Mouse (Mus musculus) midbrain, embryonic 10.5 days (tissue): ENCODE data around the gene Trib3. TPM values are rescaled to one million over a fixed set of nuclear protein-coding genes. Genes with fewer than 3 reads are reported as not detected.
"Not testable (repeated sequence)": the region's sequence is repeated elsewhere in the genome, so short reads cannot be mapped to it uniquely, and the experiment has no call there.

Experiments used
- DNase-seq: peaks from one replicate; pipeline ENCODE4 v3.0.0-alpha.2; 2017; ENCODE audit warnings: low spot score
- H3K27ac ChIP-seq: fragments of 300-500 bp; sonication (generic); replicated peaks from 2 replicates; pipeline ENCODE4 v1.5.1; 2016; ENCODE audit warnings: mild to moderate bottlenecking
- H3K27me3 ChIP-seq: fragments of 300-500 bp; sonication (generic); 2 replicates; pipeline ENCODE4 v1.6.1; 2016; ENCODE audit warnings: low read depth, mild to moderate bottlenecking; ENCODE audit not compliant: poor library complexity, severe bottlenecking
- H3K36me3 ChIP-seq: fragments of 300-500 bp; sonication (generic); 2 replicates; pipeline ENCODE4 v1.6.1; 2016; ENCODE audit warnings: mild to moderate bottlenecking, moderate library complexity
- H3K4me1 ChIP-seq: fragments of 300-500 bp; sonication (generic); 2 replicates; pipeline ENCODE4 v1.6.1; 2016
- H3K4me3 ChIP-seq: fragments of 300-500 bp; sonication (generic); 2 replicates; pipeline ENCODE4 v1.5.1; 2016; ENCODE audit warnings: mild to moderate bottlenecking, moderate library complexity
- H3K9me3 ChIP-seq: fragments of 300-500 bp; sonication (generic); replicated peaks from 2 replicates; pipeline ENCODE4 v1.6.1; 2016; ENCODE audit warnings: mild to moderate bottlenecking
- WGBS: fragments of 180-500 bp; shearing (Covaris S2); methylation state at CpG from one replicate; pipeline ENCODE4 v1.1.7; 2016; 5-methylcytosine and 5-hydroxymethylcytosine counted together
- polyA plus RNA-seq: library from polyadenylated mRNA; unstranded; fragments of >200 nt; fragmentation: Nextera tagmentation; extraction: Ambion mirVana; gene quantifications from 2 replicates; pipeline ENCODE4 v1.2.1, GENCODE M21; 2016

The Trib3 gene
- polyA plus RNA-seq, 1 experiment from 2014 or later = 2.8 TPM

DNA sequence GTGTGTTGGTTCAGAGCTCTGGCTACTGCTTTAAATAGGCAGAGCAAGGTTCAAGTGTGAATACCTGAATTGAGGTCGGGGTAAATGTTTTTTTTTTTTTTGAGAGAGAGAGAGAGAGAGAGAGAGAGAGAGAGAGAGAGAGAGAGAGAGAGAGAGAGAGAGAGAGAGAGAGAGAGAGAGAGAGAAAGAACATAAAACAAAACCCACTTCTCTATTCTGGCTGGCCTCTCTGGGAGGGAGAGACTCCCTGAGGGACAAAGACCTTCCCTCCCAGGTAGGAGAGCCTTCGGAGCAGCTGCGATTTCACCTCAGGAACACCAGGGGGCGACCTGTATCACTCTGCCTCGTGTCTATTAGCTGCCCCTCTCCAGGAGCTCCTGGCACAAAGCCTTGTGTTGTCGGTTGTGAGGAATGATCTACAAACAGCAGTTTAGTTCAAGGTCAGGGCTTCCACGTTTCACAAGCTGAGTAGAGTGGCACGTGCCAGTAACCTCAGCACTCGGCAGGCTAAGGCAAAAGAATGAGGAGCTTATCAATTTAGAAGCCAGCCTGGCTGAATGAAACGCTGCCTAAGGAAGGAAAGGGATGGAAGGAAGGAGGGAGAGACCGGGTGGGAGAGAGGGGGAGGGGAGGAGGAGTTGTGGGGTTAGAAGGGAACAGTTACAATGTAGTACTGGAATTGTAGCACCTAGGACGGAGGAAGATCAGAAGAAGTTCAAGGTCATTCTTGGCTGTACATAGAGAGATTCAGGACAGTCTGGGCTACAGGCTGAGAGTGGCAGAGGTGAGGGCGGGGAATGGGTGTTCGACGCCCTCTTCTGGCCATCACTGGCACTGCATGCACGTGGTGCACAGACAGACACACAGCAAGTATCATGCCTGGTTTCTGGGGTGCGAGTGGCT, 19.7 kb upstream of the Trib3 start:
- Histone ChIP-seq H3K4me1 (peaks cover 7% of the 10 kb centered on the region), H3K27me3 (no peaks in the 10 kb centered on the region), H3K27ac (peak overlapping the region; percentile 80), H3K36me3 (no peaks in the 10 kb centered on the region), H3K9me3 (no peaks in the 10 kb centered on the region), H3K4me3 (peak overlapping the region; percentile 34)
- DNase-seq = peak; percentile 75
- WGBS = 12% methylated on average over 17 of the region's 17 CpGs

DNA sequence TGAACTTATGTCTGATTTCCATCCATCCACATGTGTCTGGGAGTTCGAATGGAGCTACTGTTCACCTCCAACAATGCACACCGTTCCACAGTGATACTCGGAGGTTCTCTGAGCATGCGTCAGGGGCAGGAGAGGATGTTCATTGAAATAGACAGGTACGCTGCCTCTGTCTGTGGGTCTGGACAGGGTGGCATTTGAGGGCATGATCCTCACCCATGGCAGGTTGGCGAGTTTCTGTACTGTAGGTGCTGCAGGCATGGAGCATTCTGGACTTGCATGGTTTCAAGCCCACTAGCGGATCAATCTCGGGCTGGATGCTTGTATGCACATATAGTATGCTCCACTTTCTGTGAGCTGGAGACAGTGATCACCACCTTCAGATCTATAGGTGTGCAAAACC, 17.4 kb upstream of the Trib3 start:
- Histone ChIP-seq H3K36me3 (no peaks in the 10 kb centered on the region), H3K4me1 (peaks cover 6% of the 10 kb centered on the region), H3K27ac (no peak overlapping the region), H3K4me3 (no peak overlapping the region), H3K27me3 (no peaks in the 10 kb centered on the region), H3K9me3 (no peaks in the 10 kb centered on the region)
- DNase-seq = no peak
- WGBS = 87% methylated on average over 8 of the region's 8 CpGs

DNA sequence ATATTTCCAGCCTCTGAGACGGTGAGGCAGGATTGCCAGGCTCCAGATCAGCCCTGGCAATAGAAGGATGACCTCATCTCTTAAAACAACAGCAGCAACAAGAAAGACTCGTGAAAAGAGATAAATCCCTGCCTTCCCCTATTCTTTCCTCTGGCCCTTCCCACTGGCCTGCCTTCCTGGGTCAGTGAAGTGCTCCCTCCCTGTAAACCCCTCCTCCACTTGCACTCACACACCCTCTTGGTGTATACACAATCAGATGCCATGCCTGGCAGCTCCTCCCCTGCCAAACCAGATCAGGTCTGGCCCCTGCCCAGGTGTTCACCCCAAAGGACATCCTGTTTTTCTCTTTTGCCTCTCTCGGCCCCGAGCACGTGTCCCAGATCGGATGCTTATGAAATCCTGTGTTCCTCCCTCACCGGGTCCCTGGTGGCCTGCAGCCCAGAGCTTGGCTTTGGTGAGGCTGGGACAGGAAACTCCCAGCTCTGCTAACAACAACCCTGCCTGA, 16.5 kb upstream of the Trib3 start:
- Histone ChIP-seq H3K27ac (no peak overlapping the region), H3K27me3 (no peaks in the 10 kb centered on the region), H3K9me3 (no peaks in the 10 kb centered on the region), H3K4me3 (no peak overlapping the region), H3K4me1 (peaks cover 6% of the 10 kb centered on the region), H3K36me3 (no peaks in the 10 kb centered on the region)
- no peak for DNase-seq
- 58% methylated on average over 7 of the region's 7 CpGs for WGBS

DNA sequence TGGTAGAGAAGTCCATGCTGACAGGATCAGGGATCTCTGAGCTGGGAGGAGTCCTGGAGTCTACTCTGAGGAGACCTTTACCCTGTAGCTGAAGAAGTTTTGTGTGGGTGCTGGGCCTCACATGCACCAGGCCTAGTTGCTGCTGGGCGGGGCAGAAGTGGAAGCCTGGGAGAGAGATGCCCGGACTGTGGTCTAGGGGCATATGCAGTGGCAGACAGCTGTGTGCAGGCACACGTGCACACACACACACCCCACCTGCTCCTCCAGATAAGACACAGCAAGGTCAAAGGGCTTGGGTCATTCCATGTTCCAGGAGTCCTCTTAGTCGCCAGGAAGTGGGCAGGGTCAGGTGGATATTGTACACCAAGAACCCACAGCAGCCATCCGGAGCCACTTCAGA, 15.8 kb upstream of the Trib3 start:
- no peak overlapping the region for H3K27ac ChIP-seq
- WGBS = 79% methylated on average over 5 of the region's 5 CpGs

DNA sequence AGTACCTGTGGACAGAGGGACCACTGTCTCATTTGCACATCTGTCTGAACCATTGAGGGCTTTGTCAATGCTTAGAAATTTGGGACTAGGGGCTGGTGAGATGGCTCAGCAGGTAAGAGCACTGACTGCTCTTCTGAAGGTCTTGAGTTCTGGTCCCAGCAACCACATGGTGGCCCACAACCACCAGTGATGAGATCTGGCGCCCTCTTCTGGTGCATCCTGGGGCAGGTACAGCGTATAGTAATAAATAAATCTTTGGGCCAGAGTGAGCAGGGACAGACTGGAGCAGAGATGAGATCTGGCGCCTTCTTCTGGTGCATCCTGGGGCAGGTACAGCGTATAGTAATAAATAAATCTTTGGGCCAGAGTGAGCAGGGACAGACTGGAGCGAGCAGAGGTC, 15.1 kb upstream of the Trib3 start:
- not testable (repeated sequence) for H3K4me1 ChIP-seq, H3K27me3 ChIP-seq, H3K9me3 ChIP-seq, H3K27ac ChIP-seq, H3K4me3 ChIP-seq, H3K36me3 ChIP-seq, DNase-seq
- WGBS = 69% methylated on average over 5 of the region's 5 CpGs

More for the DNA sequence above, 15.8 kb upstream of the Trib3 start:
- H3K36me3 ChIP-seq = no peaks in the 10 kb centered on the region
- H3K4me3 ChIP-seq = no peak overlapping the region
- no peak for DNase-seq
- no peaks in the 10 kb centered on the region for H3K9me3 ChIP-seq
- peaks cover 6% of the 10 kb centered on the region for H3K4me1 ChIP-seq
- no peaks in the 10 kb centered on the region for H3K27me3 ChIP-seq

DNA sequence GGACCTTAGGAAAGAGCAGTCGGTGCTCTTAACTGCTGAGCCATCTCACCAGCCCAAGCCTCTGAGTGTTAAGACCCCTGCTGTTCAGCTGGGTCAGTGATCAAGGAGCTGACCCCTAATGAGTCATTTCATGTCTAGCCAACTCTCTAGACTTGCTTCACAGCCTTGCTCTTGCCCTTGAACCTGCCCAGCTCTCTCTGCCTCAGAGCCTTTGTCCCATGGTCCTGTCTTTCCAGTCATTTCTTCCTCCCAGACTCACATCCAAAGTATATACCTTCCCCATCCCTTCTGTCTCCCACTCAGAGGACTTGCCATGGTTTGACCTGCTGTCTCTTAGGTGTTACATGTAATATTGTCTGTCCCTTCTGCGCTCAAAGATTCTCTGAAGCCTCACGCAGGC, 13.4 kb upstream of the Trib3 start:
- Histone ChIP-seq H3K36me3 (no peaks in the 10 kb centered on the region), H3K4me1 (no peaks in the 10 kb centered on the region), H3K4me3 (no peak overlapping the region), H3K27ac (no peak overlapping the region), H3K9me3 (no peaks in the 10 kb centered on the region), H3K27me3 (no peaks in the 10 kb centered on the region)
- no peak for DNase-seq
- WGBS = 86% methylated on average over 3 of the region's 3 CpGs

DNA sequence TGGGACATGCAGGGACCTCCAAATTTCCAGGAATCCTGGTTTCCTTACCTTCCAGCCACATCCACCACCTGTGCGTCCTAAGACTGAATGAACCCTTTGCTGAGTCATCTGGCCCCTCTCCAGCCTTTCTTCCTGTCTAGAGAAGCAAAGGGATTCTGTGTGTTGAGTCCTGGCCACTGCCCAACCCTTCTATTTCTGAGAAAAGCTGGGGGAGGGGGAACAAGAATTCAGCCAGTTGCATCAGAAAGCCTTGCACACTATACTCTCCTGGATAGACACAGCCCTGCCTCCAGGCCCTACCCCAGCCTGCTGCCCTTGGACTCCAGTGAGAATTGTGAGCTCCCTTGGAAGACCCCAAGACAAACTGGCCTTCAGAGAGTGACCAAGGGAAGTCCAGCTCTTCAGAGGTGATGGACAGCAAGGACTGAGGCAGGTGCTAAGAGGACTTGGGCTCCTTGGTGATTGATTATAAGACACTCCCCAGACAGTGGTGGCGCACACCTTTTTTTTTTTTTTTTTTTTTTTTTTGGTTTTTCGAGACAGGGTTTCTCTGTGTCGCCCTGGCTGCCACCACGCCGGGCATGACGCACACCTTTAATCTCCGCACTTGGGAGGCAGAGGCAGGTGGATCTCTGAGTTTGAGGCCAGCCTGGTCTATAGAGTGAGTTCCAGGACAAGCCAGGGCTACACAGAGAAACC, 6.2 kb upstream of the Trib3 start:
- H3K27ac ChIP-seq = no peak overlapping the region
- no peaks in the 10 kb centered on the region for H3K9me3 ChIP-seq
- peaks cover 10% of the 10 kb centered on the region for H3K27me3 ChIP-seq
- no peaks in the 10 kb centered on the region for H3K36me3 ChIP-seq
- H3K4me3 ChIP-seq = no peak overlapping the region
- DNase-seq = no peak
- no peaks in the 10 kb centered on the region for H3K4me1 ChIP-seq
- 91% methylated on average over 8 of the region's 8 CpGs for WGBS

DNA sequence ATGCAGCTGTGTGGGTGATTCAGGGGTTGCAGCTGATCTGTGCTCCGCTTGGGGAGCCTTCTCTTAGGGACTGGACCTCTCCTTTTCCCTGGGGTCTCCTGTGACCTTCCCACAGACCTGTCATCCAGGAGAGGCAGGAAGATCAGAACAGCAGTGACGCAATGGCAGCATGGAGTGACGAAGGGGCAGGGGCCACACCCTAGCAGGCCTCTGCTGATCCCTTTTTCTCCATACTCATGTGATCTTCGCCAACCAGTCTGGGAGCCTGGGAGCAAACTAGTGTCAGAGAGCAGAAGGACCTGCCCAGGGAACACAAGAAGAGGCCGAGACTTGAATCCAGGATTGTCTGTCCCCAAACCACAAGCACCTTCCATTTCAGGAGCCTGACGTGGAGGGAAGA, 5.4 kb upstream of the Trib3 start:
- H3K36me3 ChIP-seq = no peaks in the 10 kb centered on the region
- WGBS = 85% methylated on average over 6 of the region's 6 CpGs
- H3K9me3 ChIP-seq = no peaks in the 10 kb centered on the region
- peaks cover 4% of the 10 kb centered on the region for H3K4me1 ChIP-seq
- H3K27ac ChIP-seq = no peak overlapping the region
- no peak overlapping the region for H3K4me3 ChIP-seq
- no peak for DNase-seq
- H3K27me3 ChIP-seq = peaks cover 18% of the 10 kb centered on the region

DNA sequence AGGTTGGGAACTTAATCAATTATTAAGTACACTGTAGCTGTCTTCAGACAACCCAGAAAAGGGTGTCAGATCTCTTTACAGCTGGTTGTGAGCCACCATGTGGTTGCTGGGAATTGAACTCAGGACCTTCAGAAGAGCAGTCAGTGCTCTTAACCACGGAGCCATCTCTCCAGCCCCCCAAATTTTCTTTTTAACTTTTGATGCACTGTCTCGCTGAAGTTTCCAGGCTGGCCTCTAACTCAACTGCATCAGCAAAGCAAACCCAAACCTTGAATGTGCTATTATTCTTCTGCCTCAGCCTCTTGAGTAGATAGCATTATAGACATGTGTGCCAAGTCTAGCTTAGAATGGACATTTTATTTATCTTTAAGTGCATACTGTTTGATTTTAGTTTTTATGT, 3.9 kb upstream of the Trib3 start:
- Histone ChIP-seq H3K9me3 (no peaks in the 10 kb centered on the region), H3K4me3 (no peak overlapping the region), H3K27me3 (peaks cover 28% of the 10 kb centered on the region), H3K4me1 (peaks cover 18% of the 10 kb centered on the region), H3K36me3 (no peaks in the 10 kb centered on the region), H3K27ac (no peak overlapping the region)
- DNase-seq = no peak
- 80% methylated on average over 2 of the region's 2 CpGs for WGBS

DNA sequence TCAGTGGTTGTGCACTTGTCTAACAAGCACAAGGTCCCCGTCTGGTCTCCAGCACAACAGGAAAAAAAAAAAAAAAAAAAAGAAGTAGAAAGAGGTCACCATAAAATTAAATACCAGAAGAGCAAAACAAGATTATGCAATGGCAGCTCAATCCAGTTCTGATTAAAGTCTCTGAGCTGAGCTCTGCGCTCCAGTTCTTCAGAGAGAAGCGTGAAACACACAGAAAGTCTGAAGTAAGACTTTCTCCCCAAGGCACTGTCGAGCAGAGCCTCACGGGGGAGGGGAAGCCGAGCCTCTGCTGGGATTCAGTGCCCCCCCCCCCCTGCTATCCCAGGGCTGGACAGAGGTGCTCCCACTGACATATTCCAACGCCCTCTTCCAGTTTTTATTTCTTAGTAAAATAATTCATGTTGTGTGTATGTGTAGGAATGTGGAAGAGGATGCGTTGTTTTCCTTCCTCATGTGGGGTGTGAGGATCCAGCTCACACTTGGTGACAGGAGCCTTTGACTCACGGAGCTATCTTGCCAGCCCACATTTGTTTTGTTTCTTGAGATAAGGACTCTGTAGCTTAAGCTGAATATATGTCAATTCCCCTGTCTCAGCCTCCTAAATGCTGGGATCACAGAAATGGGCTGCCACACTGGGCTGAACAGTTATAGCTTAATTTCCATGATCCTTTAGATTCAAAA, 3.1 kb upstream of the Trib3 start:
- no peak for DNase-seq
- Histone ChIP-seq H3K9me3 (no peaks in the 10 kb centered on the region), H3K36me3 (no peaks in the 10 kb centered on the region), H3K27me3 (peaks cover 36% of the 10 kb centered on the region), H3K4me1 (peaks cover 18% of the 10 kb centered on the region), H3K4me3 (no peak overlapping the region), H3K27ac (no peak overlapping the region)
- 45% methylated on average over 9 of the region's 9 CpGs for WGBS

DNA sequence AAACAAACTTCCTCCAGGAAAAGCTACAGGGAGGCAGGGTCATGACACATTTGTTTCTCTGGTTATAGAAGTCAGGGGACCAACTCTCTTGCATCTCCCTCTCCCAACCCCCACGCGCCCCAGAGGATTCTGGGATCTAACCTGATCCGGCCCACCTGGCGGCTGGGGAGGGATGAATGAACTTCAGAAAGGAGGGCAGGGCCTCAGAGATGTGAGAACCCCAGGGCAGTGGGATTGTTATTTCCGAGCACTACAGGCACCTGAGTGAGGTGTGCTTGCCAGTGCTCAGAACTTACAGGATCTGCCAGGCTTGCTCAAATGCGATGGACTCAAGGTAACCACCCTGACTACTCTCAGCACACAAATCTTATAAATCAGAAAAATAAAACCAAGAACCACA, 1.6 kb upstream of the Trib3 start:
- H3K4me3 ChIP-seq = no peak overlapping the region
- no peaks in the 10 kb centered on the region for H3K9me3 ChIP-seq
- no peak for DNase-seq
- no peak overlapping the region for H3K27ac ChIP-seq
- no peaks in the 10 kb centered on the region for H3K36me3 ChIP-seq
- peaks cover 38% of the 10 kb centered on the region for H3K27me3 ChIP-seq
- H3K4me1 ChIP-seq = peaks cover 18% of the 10 kb centered on the region
- WGBS = 62% methylated on average over 6 of the region's 6 CpGs

DNA sequence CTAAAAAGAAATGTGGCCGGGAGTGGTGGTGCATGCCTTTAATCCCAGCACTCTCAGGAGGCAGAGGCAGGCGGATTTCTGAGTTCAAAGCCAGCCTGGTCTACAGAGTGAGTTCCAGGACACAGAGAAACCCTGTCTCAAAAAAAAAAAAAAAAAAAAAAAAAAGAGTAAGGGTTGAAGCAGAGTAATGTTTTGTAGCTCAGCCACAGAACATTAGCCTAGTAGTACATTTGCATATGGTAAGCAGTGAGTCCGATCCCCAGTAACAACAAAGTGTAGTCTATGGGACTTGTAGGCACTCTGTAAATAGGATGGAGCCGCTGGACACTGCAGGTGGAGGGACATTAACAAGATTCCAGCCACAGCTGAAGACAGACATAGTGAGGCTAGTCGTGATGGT, 1.1 kb upstream of the Trib3 start:
- Histone ChIP-seq H3K9me3 (no peaks in the 10 kb centered on the region), H3K27ac (no peak overlapping the region), H3K36me3 (no peaks in the 10 kb centered on the region), H3K4me1 (peaks cover 18% of the 10 kb centered on the region), H3K27me3 (peaks cover 38% of the 10 kb centered on the region), H3K4me3 (no peak overlapping the region)
- WGBS = 68% methylated on average over 5 of the region's 5 CpGs
- DNase-seq = no peak
